Mouse (Mus musculus) frontal cortex, postnatal 10 days (tissue): ENCODE measurements around the gene Npb.
A peak's percentile ranks its signal among the peaks of the same experiment; 100 is the strongest.

Source experiments
- DNase-seq, 2 experiments: peaks; one replicate each; pipeline ENCODE4 v3.0.0; 2022; ENCODE audit warnings: low spot score in 2 of 2, mixed read lengths in 1 of 2

The Npb gene

GRCm38 (mm10) chr11:120613976-120614375 is 5.7 kb downstream of the Npb start:
- no peak for DNase-seq

GRCm38 (mm10) chr11:120615167-120615566 is 6.9 kb downstream of the Npb start:
- no peak for DNase-seq

GRCm38 (mm10) chr11:120615606-120616203 is 7.4 kb downstream of the Npb start:
- no peak for DNase-seq

- no peak for DNase-seq
Measured at GRCm38 (mm10) chr11:120616617-120617294, 8.5 kb downstream of the Npb start.

GRCm38 (mm10) chr11:120617519-120618112 is 9.3 kb downstream of the Npb start, which contains the start of gene Pcyt2:
Gene Pcyt2 (minus strand): TSS chr11:120617936.
- DNase-seq: peak; percentile 87 to 91

GRCm38 (mm10) chr11:120618619-120619535 is 10.6 kb downstream of the Npb start:
- no peak for DNase-seq

- DNase-seq: no peak
Measured at GRCm38 (mm10) chr11:120620195-120620594, 11.9 kb downstream of the Npb start.

- no peak for DNase-seq
Measured at GRCm38 (mm10) chr11:120622805-120623204, 14.5 kb downstream of the Npb start.

GRCm38 (mm10) chr11:120623961-120624679 is 15.8 kb downstream of the Npb start:
- DNase-seq: peak in 1 of 2 experiments; percentile 66

- DNase-seq: peak; percentile 75 to 82
Measured at GRCm38 (mm10) chr11:120624680-120625111, 16.4 kb downstream of the Npb start.

GRCm38 (mm10) chr11:120625152-120625775 is 17.0 kb downstream of the Npb start, which contains the start of gene Sirt7:
Gene Sirt7 (minus strand): TSS chr11:120625240.
- DNase-seq: no peak

GRCm38 (mm10) chr11:120626785-120627467 is 18.6 kb downstream of the Npb start:
- DNase-seq: no peak

- no peak for DNase-seq
Measured at GRCm38 (mm10) chr11:120627468-120628300, 19.4 kb downstream of the Npb start.

- no peak for DNase-seq
Measured at GRCm38 (mm10) chr11:120628601-120629340, 20.5 kb downstream of the Npb start.

GRCm38 (mm10) chr11:120629341-120629730 is 21.1 kb downstream of the Npb start:
- peak in 1 of 2 experiments; percentile 19 for DNase-seq

GRCm38 (mm10) chr11:120629911-120630310 is 21.6 kb downstream of the Npb start:
- DNase-seq: peak in 1 of 2 experiments; percentile 11

- peak in 1 of 2 experiments; percentile 29 for DNase-seq
Measured at GRCm38 (mm10) chr11:120630401-120630871, 22.2 kb downstream of the Npb start.
